Mouse (Mus musculus): ENCODE measurements around the gene Sdr42e1. TPM values are rescaled to one million over a fixed set of nuclear protein-coding genes. Genes with fewer than 3 reads are reported as not detected.

Sdr42e1 gene
- polyA plus RNA-seq, 1 experiment from 2014 or later, result 3.5 TPM

- Histone ChIP-seq H3K36me3 (ENCODE audit: insufficient read depth, low read length) (no peaks in the 10 kb centered on the region), H3K9ac (ENCODE audit: low read depth, low read length) (no peak overlapping the region), H3K27me3 (ENCODE audit: insufficient read depth, low read length) (no peaks in the 10 kb centered on the region), H3K4me3 (replicated peaks; ENCODE audit: low read depth, low read length) (0 out of 2 replicates have a peak overlapping the region, but pooled peaks have one; percentile 1), H3K4me1 (replicated peaks; ENCODE audit: insufficient read depth, low read length) (no peaks in the 10 kb centered on the region), H3K9me3 (replicated peaks; ENCODE audit: low read length) (no peaks in the 10 kb centered on the region), H3K4me2 (ENCODE audit: low read length) (peak overlapping the region; percentile 6; the same call in 1 of the 2 replicates), H3K27ac (no peak overlapping the region)
- DNase-seq (ENCODE audit: low spot score) (peak; percentile 2), ATAC-seq (replicated peaks; ENCODE audit: low FRiP score, low read depth) (no peak)
- 38% methylated on average over 10 of the region's 10 CpGs for WGBS
- no peak for TF ChIP-seq CTCF (IDR thresholded peaks at IDR 0.05; ENCODE audit: low read depth)
Measured at GRCm38 (mm10) chr8:117702701-117703100, 29.2 kb upstream of the Sdr42e1 start.

- ATAC-seq (replicated peaks; ENCODE audit: low FRiP score, low read depth), result peak; percentile 77
- Histone ChIP-seq H3K27me3 (ENCODE audit: insufficient read depth, low read length) (no peaks in the 10 kb centered on the region), H3K9me3 (replicated peaks; ENCODE audit: low read length) (no peaks in the 10 kb centered on the region), H3K36me3 (ENCODE audit: insufficient read depth, low read length) (no peaks in the 10 kb centered on the region), H3K4me2 (ENCODE audit: low read length) (peak within 1 kb of the TSS; percentile 13), H3K4me3 (replicated peaks; ENCODE audit: low read depth, low read length) (0 out of 2 replicates have a peak within 1 kb of the TSS, but pooled peaks have one; percentile 1), H3K9ac (ENCODE audit: low read depth, low read length) (0 out of 2 replicates have a peak within 1 kb of the TSS, but pooled peaks have one; percentile 28), H3K27ac (peak within 1 kb of the TSS; percentile 8; the same call in 1 of the 2 replicates), H3K4me1 (replicated peaks; ENCODE audit: insufficient read depth, low read length) (no peaks in the 10 kb centered on the region)
- peak; percentile 40 for DNase-seq (ENCODE audit: low spot score)
- no peak for TF ChIP-seq CTCF (IDR thresholded peaks at IDR 0.05; ENCODE audit: low read depth)
- WGBS, result 37% methylated on average over 13 of the region's 13 CpGs
Measured at GRCm38 (mm10) chr8:117701859-117702258, 28.4 kb upstream of the Sdr42e1 start, which contains the start of gene Hsd17b2. TSS of gene Hsd17b2 (plus strand) at chr8:117701904.

- Histone ChIP-seq H3K4me2 (ENCODE audit: low read length) (no peak overlapping the region), H3K4me1 (replicated peaks; ENCODE audit: insufficient read depth, low read length) (no peaks in the 10 kb centered on the region), H3K36me3 (ENCODE audit: insufficient read depth, low read length) (no peaks in the 10 kb centered on the region), H3K27ac (peak overlapping the region; percentile 8; the same call in 1 of the 2 replicates), H3K4me3 (replicated peaks; ENCODE audit: low read depth, low read length) (no peak overlapping the region), H3K9me3 (replicated peaks; ENCODE audit: low read length) (no peaks in the 10 kb centered on the region), H3K27me3 (ENCODE audit: insufficient read depth, low read length) (no peaks in the 10 kb centered on the region), H3K9ac (ENCODE audit: low read depth, low read length) (no peak overlapping the region)
- WGBS, result 81% methylated on average over 8 of the region's 8 CpGs
- no peak; the same call in 1 of the 2 replicates for ATAC-seq (replicated peaks; ENCODE audit: low FRiP score, low read depth)
- no peak for TF ChIP-seq CTCF (IDR thresholded peaks at IDR 0.05; ENCODE audit: low read depth)
- no peak for DNase-seq (ENCODE audit: low spot score)
Measured at GRCm38 (mm10) chr8:117701246-117701645, 27.8 kb upstream of the Sdr42e1 start.

GRCm38 (mm10) chr8:117700699-117701098, 27.2 kb upstream of the Sdr42e1 start:
- H3K27ac ChIP-seq, result peak overlapping the region; percentile 8; the same call in 1 of the 2 replicates
- ATAC-seq (replicated peaks; ENCODE audit: low FRiP score, low read depth) (0 out of 2 replicates have a peak, but pooled peaks have one; percentile 4), DNase-seq (ENCODE audit: low spot score) (peak; percentile 10)
- no peak overlapping the region for H3K4me2 ChIP-seq (ENCODE audit: low read length)
- no peak overlapping the region for H3K4me3 ChIP-seq (replicated peaks; ENCODE audit: low read depth, low read length)
- TF ChIP-seq CTCF (IDR thresholded peaks at IDR 0.05; ENCODE audit: low read depth), result no peak
- no peaks in the 10 kb centered on the region for H3K4me1 ChIP-seq (replicated peaks; ENCODE audit: insufficient read depth, low read length)
- no peak overlapping the region for H3K9ac ChIP-seq (ENCODE audit: low read depth, low read length)
- no peaks in the 10 kb centered on the region for H3K36me3 ChIP-seq (ENCODE audit: insufficient read depth, low read length)
- no peaks in the 10 kb centered on the region for H3K9me3 ChIP-seq (replicated peaks; ENCODE audit: low read length)
- 78% methylated on average over 8 of the region's 8 CpGs for WGBS
- no peaks in the 10 kb centered on the region for H3K27me3 ChIP-seq (ENCODE audit: insufficient read depth, low read length)

- Histone ChIP-seq H3K4me3 (replicated peaks; ENCODE audit: low read depth, low read length) (no peak overlapping the region), H3K27me3 (ENCODE audit: insufficient read depth, low read length) (no peaks in the 10 kb centered on the region), H3K36me3 (ENCODE audit: insufficient read depth, low read length) (no peaks in the 10 kb centered on the region), H3K4me1 (replicated peaks; ENCODE audit: insufficient read depth, low read length) (no peaks in the 10 kb centered on the region), H3K9me3 (replicated peaks; ENCODE audit: low read length) (no peaks in the 10 kb centered on the region), H3K27ac (no peak overlapping the region), H3K9ac (ENCODE audit: low read depth, low read length) (no peak overlapping the region), H3K4me2 (ENCODE audit: low read length) (no peak overlapping the region)
- ATAC-seq (replicated peaks; ENCODE audit: low FRiP score, low read depth) (no peak), DNase-seq (ENCODE audit: low spot score) (peak; percentile 38)
- WGBS, result 44% methylated on average over 5 of the region's 5 CpGs
- TF ChIP-seq CTCF (IDR thresholded peaks at IDR 0.05; ENCODE audit: low read depth), result peak; percentile 65
Measured at GRCm38 (mm10) chr8:117697248-117697647, 23.8 kb upstream of the Sdr42e1 start.

GRCm38 (mm10) chr8:117695636-117696035, 22.1 kb upstream of the Sdr42e1 start:
- H3K4me1 ChIP-seq (replicated peaks; ENCODE audit: insufficient read depth, low read length), result no peaks in the 10 kb centered on the region
- TF ChIP-seq CTCF (IDR thresholded peaks at IDR 0.05; ENCODE audit: low read depth), result no peak
- ATAC-seq (replicated peaks; ENCODE audit: low FRiP score, low read depth), result no peak
- WGBS, result 88% methylated on average over 1 of the region's 1 CpGs
- H3K4me3 ChIP-seq (replicated peaks; ENCODE audit: low read depth, low read length), result no peak overlapping the region
- no peak for DNase-seq (ENCODE audit: low spot score)
- H3K9ac ChIP-seq (ENCODE audit: low read depth, low read length), result no peak overlapping the region
- no peaks in the 10 kb centered on the region for H3K9me3 ChIP-seq (replicated peaks; ENCODE audit: low read length)
- H3K27me3 ChIP-seq (ENCODE audit: insufficient read depth, low read length), result no peaks in the 10 kb centered on the region
- H3K4me2 ChIP-seq (ENCODE audit: low read length), result no peak overlapping the region
- no peaks in the 10 kb centered on the region for H3K36me3 ChIP-seq (ENCODE audit: insufficient read depth, low read length)
- no peak overlapping the region for H3K27ac ChIP-seq

DNA sequence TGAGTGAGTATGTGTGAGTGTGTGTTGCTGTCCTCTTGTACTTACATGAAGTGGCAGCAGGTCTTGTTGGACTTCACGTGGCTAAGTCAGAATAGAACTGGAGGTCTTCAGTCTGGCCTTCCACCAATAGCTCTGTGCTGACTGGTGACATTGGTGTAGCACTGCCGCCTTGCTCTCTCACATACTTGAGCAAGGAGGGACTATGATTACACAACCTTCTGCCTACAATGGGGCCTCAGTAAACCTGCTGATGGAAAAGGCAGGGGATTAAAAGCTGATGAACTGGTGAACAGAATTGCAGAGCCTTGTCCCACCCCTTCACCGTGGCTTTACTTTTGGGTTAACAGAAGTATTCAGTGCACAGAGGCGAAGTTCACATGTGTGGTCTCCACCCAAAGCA, 18.6 kb upstream of the Sdr42e1 start:
- H3K36me3 ChIP-seq (ENCODE audit: insufficient read depth, low read length), result no peaks in the 10 kb centered on the region
- 90% methylated on average over 4 of the region's 4 CpGs for WGBS
- no peak for ATAC-seq (replicated peaks; ENCODE audit: low FRiP score, low read depth)

More for the DNA sequence above, 18.6 kb upstream of the Sdr42e1 start:
- no peak overlapping the region for H3K9ac ChIP-seq (ENCODE audit: low read depth, low read length)
- DNase-seq (ENCODE audit: low spot score), result no peak
- TF ChIP-seq CTCF (IDR thresholded peaks at IDR 0.05; ENCODE audit: low read depth), result no peak
- no peak overlapping the region for H3K4me2 ChIP-seq (ENCODE audit: low read length)
- no peak overlapping the region for H3K4me3 ChIP-seq (replicated peaks; ENCODE audit: low read depth, low read length)
- H3K9me3 ChIP-seq (replicated peaks; ENCODE audit: low read length), result no peaks in the 10 kb centered on the region
- H3K27me3 ChIP-seq (ENCODE audit: insufficient read depth, low read length), result no peaks in the 10 kb centered on the region
- H3K27ac ChIP-seq, result no peak overlapping the region
- no peaks in the 10 kb centered on the region for H3K4me1 ChIP-seq (replicated peaks; ENCODE audit: insufficient read depth, low read length)
